Mouse (Mus musculus) midbrain, embryonic 13.5 days (tissue): Measurements from ENCODE around the gene Rsrp1. TPM values are rescaled to one million over a fixed set of nuclear protein-coding genes. Genes with fewer than 3 reads are reported as not detected.

Source experiments
- ATAC-seq: fragments of 200-750 bp; cut with Nextera tagmentation; 2 replicates; pipeline ENCODE4 v1.8.0; 2017; ENCODE audit warnings: mild to moderate bottlenecking, moderate TSS enrichment, moderate library complexity
- H3K27ac ChIP-seq: fragments of 300-500 bp; sonication (generic); 2 replicates; pipeline ENCODE4 v1.5.1; 2015; ENCODE audit warnings: inconsistent platforms, mild to moderate bottlenecking, moderate library complexity
- H3K27me3 ChIP-seq: fragments of 300-500 bp; sonication (generic); 2 replicates; pipeline ENCODE4 v1.6.1; 2015; ENCODE audit warnings: mild to moderate bottlenecking, inconsistent platforms
- H3K36me3 ChIP-seq: fragments of 300-500 bp; sonication (generic); 2 replicates; pipeline ENCODE4 v1.6.1; 2015; ENCODE audit warnings: mild to moderate bottlenecking, inconsistent platforms
- H3K4me1 ChIP-seq: fragments of 300-500 bp; sonication (generic); replicated peaks from 2 replicates; pipeline ENCODE4 v1.6.1; 2015; ENCODE audit warnings: inconsistent platforms
- H3K4me2 ChIP-seq: fragments of 300-500 bp; sonication (generic); replicated peaks from 2 replicates; pipeline ENCODE4 v1.6.1; 2015; ENCODE audit warnings: moderate library complexity, mild to moderate bottlenecking, inconsistent platforms
- H3K4me3 ChIP-seq: fragments of 300-500 bp; sonication (generic); replicated peaks from 2 replicates; pipeline ENCODE4 v1.5.1; 2015; ENCODE audit warnings: mild to moderate bottlenecking, inconsistent platforms
- H3K9ac ChIP-seq: fragments of 300-500 bp; sonication (generic); replicated peaks from 2 replicates; pipeline ENCODE4 v1.6.1; 2015; ENCODE audit warnings: mild to moderate bottlenecking, inconsistent platforms
- H3K9me3 ChIP-seq: fragments of 300-500 bp; sonication (generic); 2 replicates; pipeline ENCODE4 v1.6.1; 2016; ENCODE audit warnings: mild to moderate bottlenecking, inconsistent platforms
- WGBS: fragments of 180-500 bp; shearing (Covaris S2); methylation state at CpG from one replicate; pipeline ENCODE4 v1.1.7; 2015; 5-methylcytosine and 5-hydroxymethylcytosine counted together
- polyA plus RNA-seq: library from polyadenylated mRNA; unstranded; fragments of >200 nt; fragmentation: Nextera tagmentation; extraction: Ambion mirVana; gene quantifications from 2 replicates; pipeline ENCODE4 v1.2.1, GENCODE M21; 2015

Gene Rsrp1
- polyA plus RNA-seq, 1 experiment from 2014 or later = 601 TPM

DNA sequence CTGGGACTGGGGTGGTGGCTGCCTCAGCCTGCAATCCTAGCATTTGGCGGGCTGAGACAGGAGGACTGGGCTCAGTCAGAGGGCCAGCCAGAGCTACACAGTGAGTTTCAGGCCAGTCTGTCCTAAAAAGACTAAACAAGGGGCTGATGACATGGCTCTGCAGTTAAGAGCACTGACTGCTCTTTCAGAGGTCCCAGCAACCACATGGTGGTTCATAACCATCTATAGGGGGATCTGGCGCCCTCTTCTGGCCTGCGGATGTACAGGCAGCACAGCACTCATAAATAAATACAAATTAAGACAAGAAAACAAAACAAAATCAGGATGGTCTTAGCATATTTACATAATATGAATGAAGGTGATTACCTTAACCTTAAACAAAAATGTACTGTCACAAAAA, 10.0 kb upstream of the Rsrp1 start:
- Histone ChIP-seq H3K9ac (peak overlapping the region; percentile 28; the same call in 1 of the 2 replicates), H3K4me1 (peaks cover 18% of the 10 kb centered on the region), H3K4me2 (peak overlapping the region; percentile 75), H3K9me3 (no peaks in the 10 kb centered on the region), H3K36me3 (peaks cover 27% of the 10 kb centered on the region), H3K4me3 (peak overlapping the region; percentile 94), H3K27ac (no peak overlapping the region), H3K27me3 (no peaks in the 10 kb centered on the region)
- no peak for ATAC-seq
- WGBS = 26% methylated on average over 3 of the region's 3 CpGs

DNA sequence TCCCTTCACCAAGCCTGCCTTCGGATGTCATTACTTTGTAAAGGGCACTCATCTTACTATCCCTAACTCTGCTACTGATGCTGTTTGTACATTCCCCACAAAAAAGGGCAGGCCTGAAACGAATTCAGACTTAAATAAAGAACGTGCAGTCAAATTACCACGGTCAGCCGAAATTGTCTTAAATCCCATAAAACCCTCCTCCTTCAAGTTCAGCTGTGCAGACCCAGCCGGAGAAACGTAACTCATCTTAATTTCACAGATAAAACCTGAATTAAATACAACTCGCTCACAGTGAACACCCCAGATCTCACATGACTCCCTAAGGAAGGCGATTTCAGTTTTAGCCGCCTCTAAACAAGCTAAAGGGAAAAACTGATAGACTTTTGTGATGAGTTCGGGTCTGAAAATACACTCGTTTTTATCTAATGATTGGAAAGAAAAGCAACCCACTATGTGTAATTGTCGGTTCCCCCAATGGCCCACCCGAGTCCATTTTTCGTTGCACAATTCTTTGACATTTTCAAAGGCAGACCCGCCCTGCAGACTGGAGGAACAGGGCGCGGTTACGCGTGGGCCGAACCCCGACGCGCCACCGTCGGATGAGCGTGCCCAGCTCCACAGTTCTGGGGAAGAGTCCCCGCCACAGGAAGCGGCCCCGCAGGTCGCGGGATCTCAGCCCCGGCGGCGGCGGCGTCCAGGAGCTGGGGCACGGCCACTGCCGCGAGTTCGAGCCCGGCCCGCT, 9.1 kb upstream of the Rsrp1 start:
- Histone ChIP-seq H3K4me1 (peaks cover 18% of the 10 kb centered on the region), H3K4me3 (peak overlapping the region; percentile 94), H3K4me2 (peak overlapping the region; percentile 75), H3K27ac (peak overlapping the region; percentile 87), H3K9ac (peak overlapping the region; percentile 94), H3K36me3 (peaks cover 18% of the 10 kb centered on the region), H3K27me3 (no peaks in the 10 kb centered on the region), H3K9me3 (no peaks in the 10 kb centered on the region)
- WGBS = 1% methylated on average over 43 of the region's 43 CpGs
- ATAC-seq = peak; percentile 81

DNA sequence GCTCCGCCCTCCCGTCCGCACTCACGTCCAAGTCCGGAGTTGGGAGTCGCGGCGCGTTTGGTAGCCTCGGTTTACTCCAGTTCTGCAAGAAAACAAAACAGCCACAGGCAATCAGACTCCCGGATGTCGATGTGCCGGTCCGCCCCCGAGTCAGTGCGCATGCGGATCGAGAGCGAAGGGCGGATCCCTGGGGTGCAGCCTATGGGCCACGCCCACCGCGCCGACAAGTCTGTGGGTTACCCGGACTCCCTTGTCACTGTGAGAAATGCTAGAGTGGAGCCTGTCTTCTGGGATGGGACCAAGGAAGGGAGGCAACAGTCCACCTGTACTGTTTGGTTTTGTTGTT, 8.6 kb upstream of the Rsrp1 start, which contains the start of gene Tmem50a:
Gene Tmem50a (minus strand): TSS at position 161 of the 346 bp plus-strand sequence.
- H3K9ac ChIP-seq = peak within 1 kb of the TSS; percentile 94
- WGBS = 0% methylated on average over 25 of the region's 25 CpGs
- peak; percentile 91 for ATAC-seq

DNA sequence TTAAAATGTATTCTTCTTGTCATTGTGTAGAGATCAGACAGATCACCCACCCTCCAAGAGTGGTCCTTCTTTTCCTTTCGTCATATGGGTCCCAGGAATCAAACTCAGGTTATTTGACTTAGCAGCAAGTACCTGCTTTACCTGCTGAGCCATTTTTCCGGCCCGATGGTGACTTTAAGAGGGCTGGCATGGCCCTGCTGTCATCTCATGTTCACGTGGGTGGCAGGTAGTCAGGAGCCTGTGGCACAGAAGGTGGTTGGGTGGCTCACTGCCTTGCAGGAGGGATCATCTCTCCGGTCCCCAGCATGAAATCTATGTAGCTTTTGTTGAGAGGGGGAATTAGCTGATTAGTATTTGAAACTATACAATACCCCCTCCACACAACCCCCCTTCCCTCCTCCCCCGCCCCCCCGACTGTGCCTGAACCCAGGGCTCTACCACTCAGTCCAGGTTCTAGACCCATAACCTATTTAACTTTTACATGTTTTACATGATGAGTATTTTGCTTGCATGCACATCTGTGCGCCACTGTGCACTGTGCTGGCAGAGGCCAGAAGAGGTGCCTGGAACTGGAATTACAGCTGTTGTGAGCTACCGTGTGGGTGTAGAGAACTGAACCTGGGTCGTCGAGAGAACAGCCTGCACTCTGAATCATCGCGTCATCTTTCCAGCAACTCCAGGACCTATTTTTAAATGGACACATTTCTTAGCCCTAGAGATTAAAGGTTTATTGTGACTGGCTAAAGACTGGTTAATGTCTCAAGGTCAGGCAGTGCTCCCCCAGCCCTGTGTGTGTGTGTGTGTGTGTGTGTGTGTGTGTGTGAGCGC, 8.0 kb upstream of the Rsrp1 start:
- Histone ChIP-seq H3K4me3 (peak overlapping the region; percentile 94), H3K27ac (peak overlapping the region; percentile 87), H3K9ac (peak overlapping the region; percentile 94), H3K4me1 (peaks cover 18% of the 10 kb centered on the region), H3K27me3 (no peaks in the 10 kb centered on the region), H3K4me2 (peak overlapping the region; percentile 75), H3K36me3 (peaks cover 12% of the 10 kb centered on the region), H3K9me3 (no peaks in the 10 kb centered on the region)
- ATAC-seq = peak; percentile 55
- WGBS = 64% methylated on average over 14 of the region's 14 CpGs

More for the DNA sequence above, 8.6 kb upstream of the Rsrp1 start, which contains the start of gene Tmem50a:
- no peaks in the 10 kb centered on the region for H3K9me3 ChIP-seq
- peaks cover 18% of the 10 kb centered on the region for H3K4me1 ChIP-seq
- H3K27me3 ChIP-seq = no peaks in the 10 kb centered on the region
- H3K36me3 ChIP-seq = peaks cover 14% of the 10 kb centered on the region
- peak within 1 kb of the TSS; percentile 75 for H3K4me2 ChIP-seq
- H3K27ac ChIP-seq = peak within 1 kb of the TSS; percentile 87
- H3K4me3 ChIP-seq = peak within 1 kb of the TSS; percentile 94

- Histone ChIP-seq H3K27ac (no peak overlapping the region), H3K9ac (no peak overlapping the region), H3K36me3 (0 out of 2 replicates have a peak, but pooled peaks cover 1% of the 10 kb centered on the region), H3K4me1 (peaks cover 19% of the 10 kb centered on the region), H3K4me2 (no peak overlapping the region), H3K9me3 (no peaks in the 10 kb centered on the region), H3K27me3 (no peaks in the 10 kb centered on the region), H3K4me3 (no peak overlapping the region)
- WGBS = 79% methylated on average over 3 of the region's 3 CpGs
- ATAC-seq = no peak
Observed at GRCm38 (mm10) chr4:134917194-134917593, 6.2 kb upstream of the Rsrp1 start.

DNA sequence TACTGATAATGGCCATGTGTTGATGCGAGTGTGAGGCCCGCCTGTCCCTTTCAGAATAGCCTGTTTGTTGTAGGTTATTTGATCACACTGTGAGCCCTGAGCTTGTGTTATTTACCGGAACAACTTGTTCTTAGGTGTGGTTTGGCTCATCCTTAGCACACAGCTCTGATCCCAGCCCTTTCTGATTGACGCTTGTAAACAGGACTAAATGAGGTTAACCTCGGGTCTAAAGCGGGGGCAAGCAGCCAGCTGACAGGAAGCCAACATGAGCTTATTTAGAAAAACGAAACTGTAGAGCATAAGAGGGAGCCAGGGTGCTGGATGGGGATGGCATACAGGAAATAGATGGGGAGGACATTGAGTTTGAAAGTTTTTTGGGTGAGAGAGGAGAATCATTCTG, 5.0 kb upstream of the Rsrp1 start:
- no peaks in the 10 kb centered on the region for H3K36me3 ChIP-seq
- H3K9me3 ChIP-seq = no peaks in the 10 kb centered on the region
- no peak for ATAC-seq
- H3K4me1 ChIP-seq = peaks cover 19% of the 10 kb centered on the region
- no peaks in the 10 kb centered on the region for H3K27me3 ChIP-seq
- no peak overlapping the region for H3K4me3 ChIP-seq
- H3K9ac ChIP-seq = no peak overlapping the region
- 80% methylated on average over 7 of the region's 7 CpGs for WGBS
- no peak overlapping the region for H3K4me2 ChIP-seq
- H3K27ac ChIP-seq = no peak overlapping the region

- H3K4me2 ChIP-seq = no peak overlapping the region
- H3K9ac ChIP-seq = no peak overlapping the region
- peaks cover 15% of the 10 kb centered on the region for H3K4me1 ChIP-seq
- WGBS = 44% methylated on average over 12 of the region's 12 CpGs
- H3K27me3 ChIP-seq = no peaks in the 10 kb centered on the region
- H3K9me3 ChIP-seq = no peaks in the 10 kb centered on the region
- H3K36me3 ChIP-seq = no peaks in the 10 kb centered on the region
- H3K27ac ChIP-seq = no peak overlapping the region
- H3K4me3 ChIP-seq = no peak overlapping the region
- ATAC-seq = no peak
Observed at GRCm38 (mm10) chr4:134919733-134920540, 3.5 kb upstream of the Rsrp1 start.

DNA sequence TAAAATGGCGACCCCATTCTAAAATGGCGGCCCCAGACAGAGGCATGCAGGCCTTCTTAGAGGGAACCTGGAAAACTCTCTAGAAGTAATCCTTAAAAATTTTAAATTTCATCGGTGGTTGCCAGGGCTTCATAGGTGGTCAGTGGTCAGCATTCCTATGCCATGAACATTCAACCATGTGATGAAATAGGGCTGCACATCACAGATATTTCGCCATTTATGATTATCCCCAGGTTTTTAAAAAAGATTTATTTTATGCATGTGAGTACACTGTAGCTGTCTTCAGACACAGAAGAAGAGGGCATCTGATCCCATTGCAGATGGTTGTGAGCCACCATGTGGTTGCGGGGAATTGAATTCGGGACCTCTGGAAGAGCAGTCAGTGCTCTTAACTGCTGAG, 2.8 kb upstream of the Rsrp1 start:
- Histone ChIP-seq H3K4me1 (peaks cover 19% of the 10 kb centered on the region), H3K4me3 (no peak overlapping the region), H3K36me3 (peaks cover 6% of the 10 kb centered on the region), H3K4me2 (no peak overlapping the region), H3K9ac (no peak overlapping the region), H3K27ac (no peak overlapping the region), H3K9me3 (no peaks in the 10 kb centered on the region), H3K27me3 (no peaks in the 10 kb centered on the region)
- WGBS = 95% methylated on average over 6 of the region's 6 CpGs
- no peak for ATAC-seq

DNA sequence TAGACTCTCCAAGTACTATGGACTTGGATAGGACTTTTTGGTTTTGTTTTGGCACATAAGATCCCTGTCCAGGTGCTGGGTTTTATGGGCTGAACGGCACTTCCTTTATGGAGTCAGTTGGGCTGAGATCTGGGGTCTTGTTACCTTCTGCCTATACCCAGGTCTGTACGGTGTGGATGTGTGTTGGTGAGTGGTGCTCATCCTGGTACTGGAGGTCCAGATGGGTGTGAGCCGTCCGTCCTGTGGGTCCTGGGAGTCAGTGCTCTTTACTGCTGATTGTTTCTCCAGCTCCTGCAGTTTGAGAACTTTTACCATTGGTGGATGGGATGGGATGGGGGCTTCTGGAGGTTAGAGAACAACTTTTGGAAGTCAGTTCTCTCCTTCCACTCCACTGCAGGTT, 1.7 kb upstream of the Rsrp1 start:
- Histone ChIP-seq H3K27me3 (no peaks in the 10 kb centered on the region), H3K27ac (no peak overlapping the region), H3K9me3 (no peaks in the 10 kb centered on the region), H3K9ac (no peak overlapping the region), H3K4me1 (peaks cover 27% of the 10 kb centered on the region), H3K4me2 (no peak overlapping the region), H3K4me3 (no peak overlapping the region), H3K36me3 (peaks cover 16% of the 10 kb centered on the region)
- ATAC-seq = no peak
- 98% methylated on average over 4 of the region's 4 CpGs for WGBS

- WGBS = 65% methylated on average over 10 of the region's 10 CpGs
- H3K27me3 ChIP-seq = no peaks in the 10 kb centered on the region
- H3K4me2 ChIP-seq = peak overlapping the region; percentile 96
- peak overlapping the region; percentile 80 for H3K27ac ChIP-seq
- 0 out of 2 replicates have a peak, but pooled peaks have one; percentile 3 for ATAC-seq
- H3K4me1 ChIP-seq = peaks cover 30% of the 10 kb centered on the region
- H3K9ac ChIP-seq = peak overlapping the region; percentile 68
- H3K4me3 ChIP-seq = peak overlapping the region; percentile 96
- H3K9me3 ChIP-seq = no peaks in the 10 kb centered on the region
- peaks cover 22% of the 10 kb centered on the region for H3K36me3 ChIP-seq
Observed at GRCm38 (mm10) chr4:134922111-134922924, 1.1 kb upstream of the Rsrp1 start.

DNA sequence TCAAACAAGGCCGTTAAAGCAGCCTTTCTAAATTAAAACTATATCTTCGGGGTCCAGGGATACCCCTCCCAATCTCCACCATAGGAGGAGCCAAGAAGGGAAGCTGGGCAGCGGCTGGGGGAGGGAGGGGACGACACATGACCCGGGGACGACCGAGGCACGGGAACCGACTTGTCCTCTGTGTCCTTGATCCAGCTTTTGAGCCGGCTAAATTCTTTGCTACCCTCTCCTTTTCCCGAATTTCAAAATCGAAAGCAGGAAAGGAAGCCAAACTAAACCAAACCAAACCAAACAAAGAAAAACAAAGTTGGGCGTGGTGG, 507 bp upstream of the Rsrp1 start:
- under 1% methylated on average over 13 of the region's 13 CpGs for WGBS
- peak overlapping the region; percentile 96 for H3K4me2 ChIP-seq

More for the DNA sequence above, 507 bp upstream of the Rsrp1 start:
- Histone ChIP-seq H3K27ac (peak overlapping the region; percentile 80), H3K9me3 (no peaks in the 10 kb centered on the region), H3K9ac (peak overlapping the region; percentile 68), H3K36me3 (peaks cover 27% of the 10 kb centered on the region), H3K4me1 (peaks cover 30% of the 10 kb centered on the region), H3K27me3 (no peaks in the 10 kb centered on the region), H3K4me3 (peak overlapping the region; percentile 96)
- peak; percentile 69 for ATAC-seq
